Mouse (Mus musculus) limb, embryonic 14.5 days (tissue): ENCODE measurements around the gene Slc12a3. TPM values are rescaled to one million over a fixed set of nuclear protein-coding genes. Genes with fewer than 3 reads are reported as not detected.

Source experiments
- ATAC-seq: fragments of 200-750 bp; cut with Nextera tagmentation; 2 replicates; pipeline ENCODE4 v1.8.0; 2017; ENCODE audit warnings: low read depth, moderate number of reproducible peaks, moderate TSS enrichment; ENCODE audit not compliant: low FRiP score
- DNase-seq: peaks from one replicate; pipeline ENCODE4 v3.0.0-alpha.2; 2015; ENCODE audit warnings: low spot score
- H3K27ac ChIP-seq: fragments of 300-500 bp; sonication (generic); replicated peaks from 2 replicates; pipeline ENCODE4 v1.5.1; 2014; ENCODE audit warnings: low read depth, mild to moderate bottlenecking, low read length, moderate library complexity, mixed read lengths
- H3K27me3 ChIP-seq: fragments of 300-500 bp; sonication (generic); 2 replicates; pipeline ENCODE4 v1.6.1; 2014; ENCODE audit warnings: low read length, mixed read lengths; ENCODE audit not compliant: control insufficient read depth, insufficient read depth
- H3K36me3 ChIP-seq: fragments of 300-500 bp; sonication (generic); 2 replicates; pipeline ENCODE4 v1.6.1; 2014; ENCODE audit warnings: mild to moderate bottlenecking, low read length, moderate library complexity, mixed read lengths; ENCODE audit not compliant: control insufficient read depth, insufficient read depth
- H3K4me1 ChIP-seq: fragments of 300-500 bp; sonication (generic); 2 replicates; pipeline ENCODE4 v1.6.1; 2014; ENCODE audit warnings: antibody characterized with exemption, low read length, mixed read lengths; ENCODE audit not compliant: control insufficient read depth, insufficient read depth
- H3K4me2 ChIP-seq: fragments of 300-500 bp; sonication (generic); replicated peaks from 2 replicates; pipeline ENCODE4 v1.6.1; 2014; ENCODE audit warnings: low read depth, mild to moderate bottlenecking, low read length, moderate library complexity; ENCODE audit not compliant: severe bottlenecking
- H3K4me3 ChIP-seq: fragments of 300-500 bp; sonication (generic); replicated peaks from 2 replicates; pipeline ENCODE4 v1.5.1; 2014; ENCODE audit warnings: low read length
- H3K9ac ChIP-seq: fragments of 300-500 bp; sonication (generic); 2 replicates; pipeline ENCODE4 v1.6.1; 2014; ENCODE audit warnings: mild to moderate bottlenecking, low read depth, low read length, moderate library complexity; ENCODE audit not compliant: severe bottlenecking
- H3K9me3 ChIP-seq: fragments of 300-500 bp; sonication (generic); 2 replicates; pipeline ENCODE4 v1.6.1; 2016; ENCODE audit warnings: low read length; ENCODE audit not compliant: control insufficient read depth
- POLR2A ChIP-seq: fragments of 200-500 bp; IDR thresholded peaks from 2 replicates; pipeline ENCODE4 v1.8.0; 2012; ENCODE audit warnings: inconsistent platforms, mild to moderate bottlenecking, moderate library complexity, borderline replicate concordance; ENCODE audit not compliant: insufficient read depth, insufficient read length; ENCODE audit errors: extremely low read depth
- WGBS: fragments of 180-500 bp; shearing (Covaris S2); extraction: QIAGEN DNeasy Blood & Tissue Kit; methylation state at CpG from one replicate; pipeline ENCODE4 v1.1.7; 2014; 5-methylcytosine and 5-hydroxymethylcytosine counted together
- polyA plus RNA-seq, 2 experiments: library from polyadenylated mRNA; depleted of rRNA in 1 of 2; stranded (reverse) in 1 of 2; unstranded in 1 of 2; fragments of >200 nt; fragmentation: Nextera tagmentation in 1 of 2; extraction: Ambion mirVana in 1 of 2; gene quantifications; 2 replicates each; pipeline versions ENCODE4 v1.2.1 to v1.2.3; 2012 to 2014

Slc12a3 gene
- polyA plus RNA-seq, 2 experiments: 0.08 TPM; not detected in 1

DNA sequence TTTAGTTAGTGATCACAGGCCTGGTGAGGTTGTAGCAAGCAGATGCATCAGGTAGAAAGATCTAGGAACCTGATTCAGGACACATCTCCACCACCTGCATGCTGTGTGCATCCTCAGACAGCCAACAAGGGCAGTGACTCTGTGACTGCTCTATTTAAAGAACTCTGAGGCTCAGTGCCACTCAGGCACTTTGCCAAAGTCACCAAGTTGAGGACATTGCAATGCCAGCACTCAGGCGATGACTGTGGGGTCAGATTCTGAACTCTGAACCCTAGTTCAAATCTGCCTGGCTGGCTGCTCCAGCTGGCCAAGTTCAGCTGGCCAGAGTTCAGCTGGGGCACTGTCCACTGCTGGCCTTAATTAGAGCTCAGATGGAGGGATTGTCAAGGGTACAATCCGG is 34.9 kb downstream of the Slc12a3 start:
- Histone ChIP-seq H3K27ac (no peak overlapping the region), H3K9me3 (no peaks in the 10 kb centered on the region), H3K4me2 (no peak overlapping the region), H3K9ac (no peak overlapping the region), H3K36me3 (no peaks in the 10 kb centered on the region), H3K4me3 (no peak overlapping the region), H3K4me1 (no peaks in the 10 kb centered on the region; the same call in 1 of the 2 replicates), H3K27me3 (no peaks in the 10 kb centered on the region)
- WGBS: 88% methylated on average over 2 of the region's 2 CpGs
- no peak for TF ChIP-seq POLR2A
- DNase-seq (no peak), ATAC-seq (no peak)

DNA sequence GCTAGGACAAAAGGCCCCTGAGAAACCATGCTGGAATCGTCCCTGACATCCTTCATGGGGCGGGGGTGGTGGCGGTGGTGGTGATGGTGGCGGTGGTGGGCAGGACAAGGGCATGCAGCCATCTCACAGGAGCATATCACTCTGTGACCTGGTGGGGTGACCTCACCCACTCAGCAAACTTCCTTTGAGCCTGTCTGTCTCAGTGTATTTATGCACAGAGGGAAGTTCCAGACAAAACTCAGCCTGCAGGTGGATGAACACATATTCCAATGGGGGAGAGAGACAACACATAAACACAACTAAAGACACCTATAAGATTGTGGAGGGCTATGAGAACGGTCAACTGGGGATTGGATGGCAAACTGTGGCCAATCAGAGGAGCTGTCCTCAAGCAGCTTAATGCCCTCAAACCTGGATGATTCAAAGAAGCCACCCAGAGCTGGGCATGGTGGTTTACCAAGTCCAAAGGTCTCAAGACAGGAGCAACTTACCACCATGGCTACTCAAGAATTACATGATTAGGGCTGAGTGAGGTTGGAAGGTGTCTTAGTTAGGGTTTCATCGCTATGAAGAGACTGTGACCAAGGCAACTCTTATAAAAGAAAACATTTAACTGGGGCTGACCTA is 35.8 kb downstream of the Slc12a3 start:
- TF ChIP-seq POLR2A: no peak
- DNase-seq (no peak), ATAC-seq (no peak)
- Histone ChIP-seq H3K36me3 (no peaks in the 10 kb centered on the region), H3K9ac (no peak overlapping the region), H3K9me3 (no peaks in the 10 kb centered on the region), H3K27me3 (no peaks in the 10 kb centered on the region), H3K4me2 (no peak overlapping the region), H3K27ac (no peak overlapping the region), H3K4me1 (no peaks in the 10 kb centered on the region; the same call in 1 of the 2 replicates), H3K4me3 (no peak overlapping the region)
- 89% methylated on average over 6 of the region's 6 CpGs for WGBS

DNA sequence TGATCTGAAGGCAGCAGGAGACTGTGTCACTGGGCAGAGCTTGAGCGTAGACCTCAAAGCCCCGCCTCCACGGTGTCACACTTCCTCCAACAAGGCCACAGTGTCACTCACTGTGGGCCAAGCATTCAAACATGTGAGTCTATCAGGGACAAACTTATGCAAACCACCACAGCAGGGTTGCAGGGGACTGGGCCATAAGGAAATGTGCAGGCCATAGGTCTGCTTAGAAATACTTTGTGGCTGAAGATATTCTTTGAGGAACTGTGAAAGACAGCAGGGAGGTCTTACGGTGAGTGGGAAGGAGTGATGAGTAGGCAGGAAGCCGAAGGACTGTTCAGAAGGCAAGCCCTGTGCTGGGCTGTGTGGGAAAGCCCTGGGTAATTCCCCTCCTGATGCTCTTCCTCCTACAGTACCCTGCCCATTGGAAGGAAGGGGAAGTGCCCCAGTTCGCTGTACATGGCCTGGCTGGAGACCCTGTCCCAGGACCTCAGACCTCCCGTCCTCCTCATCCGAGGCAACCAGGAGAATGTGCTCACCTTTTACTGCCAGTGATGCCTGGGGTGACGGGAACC is 36.5 kb downstream of the Slc12a3 start:
- Histone ChIP-seq H3K4me2 (no peak overlapping the region), H3K27ac (no peak overlapping the region), H3K9ac (no peak overlapping the region), H3K9me3 (no peaks in the 10 kb centered on the region), H3K4me3 (no peak overlapping the region), H3K36me3 (no peaks in the 10 kb centered on the region), H3K4me1 (no peaks in the 10 kb centered on the region; the same call in 1 of the 2 replicates), H3K27me3 (no peaks in the 10 kb centered on the region)
- 86% methylated on average over 9 of the region's 9 CpGs for WGBS
- no peak for ATAC-seq
- DNase-seq: no peak
- no peak for TF ChIP-seq POLR2A

DNA sequence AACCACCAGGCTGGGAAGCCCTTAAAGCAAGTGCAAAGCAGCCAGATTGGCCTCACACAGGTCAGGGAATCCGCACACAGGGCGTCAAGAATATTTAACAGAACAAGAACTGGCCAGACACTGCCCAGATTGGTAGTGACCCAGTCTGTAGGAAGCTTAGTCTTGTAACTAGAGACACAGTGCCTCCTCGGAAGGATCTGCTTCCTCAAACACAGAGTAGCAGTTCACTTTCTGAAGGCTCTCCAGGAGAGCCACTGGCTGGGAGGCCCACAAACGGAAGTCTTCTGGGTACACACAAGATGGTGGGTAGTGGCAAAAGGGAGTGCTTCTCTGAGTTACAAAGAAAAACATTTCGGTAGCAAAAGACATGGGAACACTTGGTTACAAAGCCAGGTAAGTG is 41.8 kb downstream of the Slc12a3 start:
- no peaks in the 10 kb centered on the region for H3K36me3 ChIP-seq
- 75% methylated on average over 5 of the region's 5 CpGs for WGBS
- DNase-seq (no peak), ATAC-seq (no peak)
- TF ChIP-seq POLR2A: no peak
- no peak overlapping the region for H3K4me3 ChIP-seq
- no peaks in the 10 kb centered on the region for H3K4me1 ChIP-seq
- no peaks in the 10 kb centered on the region for H3K27me3 ChIP-seq
- H3K27ac ChIP-seq: no peak overlapping the region
- H3K4me2 ChIP-seq: no peak overlapping the region
- H3K9me3 ChIP-seq: no peaks in the 10 kb centered on the region
- H3K9ac ChIP-seq: no peak overlapping the region

DNA sequence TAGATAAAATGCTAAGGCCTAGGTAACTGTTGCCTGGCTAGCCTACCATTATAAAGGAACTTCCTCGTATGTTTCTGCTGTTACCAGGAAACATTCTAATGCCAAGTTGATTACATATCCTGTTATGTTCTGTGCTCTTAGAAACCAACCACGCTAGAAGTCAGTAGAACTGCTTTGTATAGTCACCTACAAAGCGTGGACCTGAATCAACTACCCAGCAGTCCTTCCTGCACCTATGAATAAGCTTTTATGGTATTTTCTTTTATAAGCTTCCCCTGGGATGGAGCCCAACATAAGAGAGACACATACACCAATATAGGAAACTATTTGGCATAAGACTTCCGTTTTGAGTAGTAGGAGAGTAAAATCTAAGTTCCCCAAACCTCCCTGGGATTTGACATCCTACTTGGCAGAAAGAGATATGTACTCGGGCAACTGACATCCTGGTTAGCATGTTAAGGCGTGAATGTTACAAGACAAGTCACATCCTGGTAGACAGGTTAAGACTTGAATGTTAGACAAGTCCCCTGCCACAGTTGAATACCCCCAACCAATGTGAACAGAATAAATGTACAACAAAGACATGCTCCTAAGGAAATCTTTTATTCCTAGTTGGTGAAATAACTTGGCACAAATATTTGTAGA is 44.1 kb downstream of the Slc12a3 start:
- DNase-seq: no peak

More for the DNA sequence above, 44.1 kb downstream of the Slc12a3 start:
- WGBS: 76% methylated on average over 6 of the region's 6 CpGs
- Histone ChIP-seq H3K9me3 (no peaks in the 10 kb centered on the region), H3K27me3 (no peaks in the 10 kb centered on the region), H3K4me3 (no peak overlapping the region), H3K4me2 (no peak overlapping the region), H3K27ac (no peak overlapping the region), H3K36me3 (no peaks in the 10 kb centered on the region), H3K9ac (no peak overlapping the region), H3K4me1 (peaks cover 4% of the 10 kb centered on the region; the same call in 1 of the 2 replicates)
- ATAC-seq: no peak
- TF ChIP-seq POLR2A: no peak
